Mouse (Mus musculus) brain, embryonic 18.5 days (tissue): Measurements from ENCODE around the gene Dnajb7.

Experiments
- DNase-seq: peaks from one replicate; pipeline ENCODE4 v3.0.0-alpha.2; 2012; ENCODE audit warnings: low read depth, low spot score

Dnajb7 gene

GRCm38 (mm10) chr15:81365246-81365645 is 42.9 kb downstream of the Dnajb7 start:
- no peak for DNase-seq

- no peak for DNase-seq
These were observed 43.8 kb downstream of the Dnajb7 start for GRCm38 (mm10) chr15:81364271-81364670.

DNA sequence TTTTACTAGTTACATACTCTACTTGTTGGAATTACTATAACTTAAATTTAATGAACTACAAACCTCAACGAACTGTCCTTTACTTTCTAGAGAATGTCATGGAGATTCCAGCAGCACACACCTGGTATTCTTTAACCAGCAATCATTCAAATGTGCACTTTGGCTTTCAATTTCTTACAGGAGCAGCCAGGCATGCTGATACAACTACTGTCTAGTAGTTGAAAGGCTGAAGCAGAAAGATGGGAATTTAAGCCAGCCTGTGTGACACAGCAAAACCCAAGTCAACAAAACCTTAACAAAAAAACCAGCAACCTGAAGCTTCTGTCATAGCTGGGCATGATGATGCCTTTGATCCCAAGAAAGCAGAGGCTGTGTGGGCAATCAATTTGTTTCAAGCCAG is 45.6 kb downstream of the Dnajb7 start:
- no peak for DNase-seq

GRCm38 (mm10) chr15:81361417-81362015 is 46.6 kb downstream of the Dnajb7 start:
- no peak for DNase-seq

DNA sequence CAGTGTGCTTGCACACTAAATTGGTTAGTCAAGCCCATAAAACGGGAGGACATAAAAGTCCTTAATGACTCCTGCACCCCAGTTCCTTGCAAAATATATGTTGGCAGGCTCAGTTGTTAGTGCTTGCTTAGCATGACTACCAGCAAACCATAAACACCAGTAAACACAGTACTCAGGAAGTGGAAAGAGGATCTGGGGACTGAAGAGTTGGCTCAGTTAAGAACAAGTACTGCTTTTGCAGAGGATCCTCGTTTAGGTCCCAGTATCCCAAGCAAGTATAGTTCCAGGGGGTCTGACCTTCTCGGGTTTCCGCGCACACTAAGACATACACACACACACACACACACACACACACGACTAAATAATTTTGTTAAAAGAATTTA is 47.1 kb downstream of the Dnajb7 start:
- no peak for DNase-seq

DNA sequence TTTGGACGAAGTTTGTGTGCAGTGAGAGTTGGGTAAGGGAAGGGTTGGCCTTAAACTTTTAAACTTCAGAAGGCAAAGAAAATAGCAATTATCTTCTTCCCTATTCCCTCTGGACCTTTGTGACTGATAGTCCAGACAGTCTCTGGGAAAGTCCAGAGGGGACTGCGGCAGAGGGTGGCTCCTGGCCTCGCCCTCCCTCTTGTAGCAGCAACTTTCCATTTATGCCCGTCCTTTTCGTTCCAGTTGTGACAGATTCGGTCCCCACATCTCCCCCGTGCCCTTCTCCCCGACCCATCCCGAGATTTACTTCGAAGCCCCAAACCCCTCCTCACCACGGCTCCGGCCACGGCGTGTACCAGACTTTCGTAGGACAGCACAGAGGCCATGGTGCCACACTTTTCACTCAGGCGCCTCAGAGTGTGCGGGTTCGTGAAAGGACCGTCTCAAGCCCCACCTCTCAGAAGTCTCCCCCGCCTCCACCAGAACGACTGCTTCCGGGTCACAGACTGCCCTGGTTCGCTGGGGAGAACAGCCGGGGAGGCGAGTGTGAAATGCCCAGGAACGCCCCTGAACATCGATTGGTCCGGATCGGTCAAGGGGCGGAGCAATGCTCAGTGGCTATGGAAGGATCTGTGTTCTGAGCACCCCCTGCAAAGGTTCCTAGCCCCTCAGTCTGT is 47.6 kb downstream of the Dnajb7 start, which contains the start of gene Slc25a17:
Gene Slc25a17 (minus strand): TSS at position 468 of the 677 bp plus-strand sequence.
- DNase-seq, result peak; percentile 88

DNA sequence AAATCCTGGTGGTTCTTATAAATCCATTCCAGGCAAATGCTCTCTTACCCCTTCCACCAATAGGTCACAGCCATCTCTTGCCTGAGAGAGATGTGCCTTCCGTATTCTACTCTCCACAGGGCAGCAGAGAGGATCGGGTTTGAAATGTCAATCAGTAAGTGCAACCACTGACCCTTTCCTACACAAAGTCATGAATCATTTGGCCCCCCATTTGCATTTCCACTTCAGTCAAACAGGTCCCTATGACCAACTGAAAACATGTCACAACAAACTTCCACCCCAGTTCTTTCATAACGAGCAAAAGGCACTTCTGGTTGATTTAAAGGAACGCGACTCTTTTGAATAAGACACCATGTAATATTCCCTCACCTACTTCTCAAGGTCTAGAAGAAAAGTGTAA is 48.7 kb downstream of the Dnajb7 start:
- no peak for DNase-seq

DNA sequence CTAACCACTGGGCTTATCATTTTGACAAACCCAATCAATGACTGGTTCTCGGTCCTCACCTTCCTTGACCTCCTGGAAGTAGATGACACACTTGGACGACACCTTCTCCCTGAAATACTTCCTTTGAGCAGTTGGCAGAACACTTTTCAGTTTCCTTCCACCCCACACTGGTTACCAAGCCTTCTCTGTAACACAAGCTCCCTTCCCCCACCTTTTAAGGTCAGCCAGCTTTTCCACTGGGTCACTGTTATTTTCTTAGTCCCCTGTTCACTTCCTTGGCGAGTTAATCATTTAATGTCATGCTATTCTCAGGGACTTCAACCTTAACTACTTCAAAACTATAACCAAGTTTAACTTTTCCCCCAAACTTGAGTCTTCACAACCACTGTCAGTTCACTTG is 49.2 kb downstream of the Dnajb7 start:
- no peak for DNase-seq

DNA sequence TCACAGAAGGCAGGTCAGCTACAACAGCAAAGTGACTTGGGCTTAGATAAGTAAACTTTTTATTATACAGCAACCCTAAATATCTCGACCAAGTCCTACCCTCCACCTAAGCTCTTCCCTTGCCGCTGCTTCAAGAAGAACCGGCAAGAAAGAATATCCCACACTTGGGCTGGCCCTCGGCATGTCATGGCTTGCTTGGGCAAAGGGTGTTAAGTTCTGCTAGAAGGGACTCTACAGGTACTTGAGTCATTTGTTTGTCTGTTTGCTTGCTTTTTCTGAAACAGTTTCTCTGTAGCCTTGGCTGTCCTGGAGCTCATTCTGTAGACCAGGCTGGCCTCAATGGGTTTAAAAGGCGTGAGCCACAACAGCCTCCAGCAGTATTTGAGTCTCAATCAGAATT is 51.2 kb downstream of the Dnajb7 start:
- DNase-seq, result no peak
